Mouse (Mus musculus) fibroblast of lung, adult 2 months (primary cell): ENCODE data around the gene Rcc2.

Experiments
- DNase-seq: peaks from one replicate; pipeline ENCODE4 v3.0.0-alpha.2; 2011; ENCODE audit warnings: low read depth

The Rcc2 gene

GRCm38 (mm10) chr4:140684881-140685303, 15.4 kb upstream of the Rcc2 start:
- DNase-seq, result no peak

- DNase-seq, result no peak
Measured at GRCm38 (mm10) chr4:140688044-140688825, 12.1 kb upstream of the Rcc2 start.

- no peak for DNase-seq
Measured at GRCm38 (mm10) chr4:140688826-140689425, 11.4 kb upstream of the Rcc2 start.

- no peak for DNase-seq
Measured at GRCm38 (mm10) chr4:140689873-140690655, 10.3 kb upstream of the Rcc2 start.

GRCm38 (mm10) chr4:140691481-140691880, 8.9 kb upstream of the Rcc2 start:
- DNase-seq, result no peak

GRCm38 (mm10) chr4:140693513-140693912, 6.8 kb upstream of the Rcc2 start:
- no peak for DNase-seq

- DNase-seq, result no peak
Measured at GRCm38 (mm10) chr4:140694551-140695060, 5.7 kb upstream of the Rcc2 start.

- DNase-seq, result no peak
Measured at GRCm38 (mm10) chr4:140695146-140695545, 5.2 kb upstream of the Rcc2 start.

- DNase-seq, result no peak
Measured at GRCm38 (mm10) chr4:140695675-140696585, 4.4 kb upstream of the Rcc2 start.

- peak; percentile 79 for DNase-seq
Measured at GRCm38 (mm10) chr4:140699441-140700127, 757 bp upstream of the Rcc2 start.

GRCm38 (mm10) chr4:140701049-140701715, 841 bp downstream of the Rcc2 start:
- DNase-seq, result peak; percentile 45

GRCm38 (mm10) chr4:140701716-140702561, 1.6 kb downstream of the Rcc2 start:
- no peak for DNase-seq

GRCm38 (mm10) chr4:140702611-140703327, 2.4 kb downstream of the Rcc2 start:
- no peak for DNase-seq

- DNase-seq, result no peak
Measured at GRCm38 (mm10) chr4:140703636-140704035, 3.3 kb downstream of the Rcc2 start.

- no peak for DNase-seq
Measured at GRCm38 (mm10) chr4:140704166-140704565, 3.8 kb downstream of the Rcc2 start.

- DNase-seq, result no peak
Measured at GRCm38 (mm10) chr4:140707615-140708014, 7.3 kb downstream of the Rcc2 start.

GRCm38 (mm10) chr4:140708297-140708927, 8.1 kb downstream of the Rcc2 start:
- DNase-seq, result no peak

GRCm38 (mm10) chr4:140709111-140709510, 8.8 kb downstream of the Rcc2 start:
- DNase-seq, result no peak
